Mouse (Mus musculus) CH12.LX (cell line): ENCODE data around the gene Bpifa5.

ENCODE experiments used
- CHD1 ChIP-seq: IDR thresholded peaks from 2 replicates; pipeline ENCODE4 v1.6.1; 2012; ENCODE audit warnings: low read depth, low read length, improper control_type of control experiment, inconsistent platforms
- CTCF ChIP-seq, 2 experiments: IDR thresholded peaks in 1 of 2; conservative IDR thresholded peaks in 1 of 2; 2 replicates each; pipeline ENCODE4 v1.5.1; 2011 to 2012; ENCODE audit warnings: low read depth in 2 of 2, low read length in 2 of 2, improper control_type of control experiment in 1 of 2, inconsistent platforms in 1 of 2, mild to moderate bottlenecking in 1 of 2, moderate library complexity in 1 of 2
- EP300 ChIP-seq: IDR thresholded peaks from 2 replicates; pipeline ENCODE4 v1.6.1; 2011; ENCODE audit warnings: low read length, improper control_type of control experiment

DNA sequence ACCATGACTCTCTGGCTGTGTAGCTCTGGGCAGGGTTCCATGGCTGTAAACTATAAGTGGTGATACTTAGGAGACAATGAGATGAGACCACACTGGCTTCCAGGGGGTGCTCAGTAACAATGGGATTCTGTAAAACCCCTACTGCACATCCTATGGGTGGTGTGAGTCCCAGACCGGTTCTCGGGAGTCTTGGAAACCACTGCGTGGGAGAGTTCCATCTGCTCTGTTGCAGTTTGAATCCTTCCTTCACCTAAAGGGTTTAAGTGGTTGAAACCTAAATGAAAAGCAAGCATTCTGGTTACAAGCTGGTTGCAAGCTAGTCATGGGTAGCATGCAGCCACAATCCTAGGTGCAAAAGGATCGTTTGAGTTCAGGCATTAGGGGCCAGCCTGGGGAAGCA, 49.5 kb downstream of the Bpifa5 start:
- no peak for TF ChIP-seq CHD1
- no peak for TF ChIP-seq CTCF (conservative IDR thresholded peaks at IDR 0.05 in 1 of 2, IDR thresholded peaks at IDR 0.05 in 1 of 2; ENCODE audit: low read depth in 2 of 2, low read length in 2 of 2)
- TF ChIP-seq EP300, result no peak
